Mouse (Mus musculus) G1E (cell line): ENCODE results near the gene Phf7. TPM values are rescaled to one million over a fixed set of nuclear protein-coding genes. Genes with fewer than 3 reads are reported as not detected.
A peak's percentile ranks its signal among the peaks of the same experiment; 100 is the strongest.

Source experiments
- ATAC-seq: 2 replicates; pipeline ENCODE4 v1.8.0; 2016; ENCODE audit warnings: mild to moderate bottlenecking; ENCODE audit not compliant: insufficient number of reproducible peaks, poor library complexity, low FRiP score, severe bottlenecking; ENCODE audit errors: extremely low read depth
- DNase-seq: peaks from one replicate; pipeline ENCODE4 v3.0.0; 2012; ENCODE audit warnings: low spot score
- H3K27me3 ChIP-seq: 2 replicates; pipeline ENCODE4 v1.6.1; 2012; ENCODE audit warnings: mild to moderate bottlenecking, low read length, inconsistent platforms; ENCODE audit not compliant: insufficient read depth
- H3K36me3 ChIP-seq: replicated peaks from 2 replicates; pipeline ENCODE3; 2012; ENCODE audit warnings: mild to moderate bottlenecking, inconsistent platforms
- H3K4me1 ChIP-seq: 2 replicates; pipeline ENCODE4 v1.6.1; 2012; ENCODE audit warnings: low read depth, low read length, inconsistent platforms, mixed read lengths; ENCODE audit not compliant: insufficient read depth
- H3K4me3 ChIP-seq: 2 replicates; pipeline ENCODE4 v1.5.1; 2012; ENCODE audit warnings: low read depth, mild to moderate bottlenecking, inconsistent platforms, low read length, moderate library complexity, mixed read lengths
- H3K9me3 ChIP-seq: replicated peaks from 2 replicates; pipeline ENCODE4 v1.6.1; 2012; ENCODE audit warnings: inconsistent platforms
- CTCF ChIP-seq: IDR thresholded peaks from 2 replicates; pipeline ENCODE4 v1.5.1; 2012; ENCODE audit warnings: low read depth, low read length, inconsistent platforms, mixed read lengths
- GATA1 ChIP-seq: IDR thresholded peaks from 2 replicates; pipeline ENCODE4 v1.6.1; 2012; ENCODE audit warnings: borderline replicate concordance, low read length, inconsistent platforms, mixed read lengths
- GATA2 ChIP-seq: IDR thresholded peaks from 2 replicates; pipeline ENCODE4 v1.6.1; 2012; ENCODE audit warnings: low read depth, low read length, inconsistent platforms, borderline replicate concordance
- POLR2AphosphoS5 ChIP-seq: IDR thresholded peaks from 2 replicates; pipeline ENCODE4 v1.6.1; 2012; ENCODE audit warnings: low read depth, low read length, inconsistent platforms; ENCODE audit not compliant: insufficient replicate concordance
- TAL1 ChIP-seq: conservative IDR thresholded peaks from 2 replicates; pipeline ENCODE4 v1.6.1; 2012; ENCODE audit warnings: low read depth, low read length, inconsistent platforms, mixed read lengths
- polyA plus RNA-seq: library from polyadenylated mRNA; stranded (reverse); fragments of >175 nt; gene quantifications from 2 replicates; pipeline ENCODE4 v1.2.3, GENCODE M21; 2012
- total RNA-seq, 2 experiments: library from RNA; stranded (forward) in 1 of 2; stranded (reverse) in 1 of 2; fragments of 200-1000 nt in 1 of 2; fragments of >200 nt in 1 of 2; fragmentation: Nextera tagmentation in 1 of 2; gene quantifications; 2 replicates each; pipeline ENCODE4 v1.2.3; 2014 to 2017

Gene Phf7
- total and polyA plus RNA-seq, 3 experiments, result 1.9 to 11.7 (median 5.8) TPM

DNA sequence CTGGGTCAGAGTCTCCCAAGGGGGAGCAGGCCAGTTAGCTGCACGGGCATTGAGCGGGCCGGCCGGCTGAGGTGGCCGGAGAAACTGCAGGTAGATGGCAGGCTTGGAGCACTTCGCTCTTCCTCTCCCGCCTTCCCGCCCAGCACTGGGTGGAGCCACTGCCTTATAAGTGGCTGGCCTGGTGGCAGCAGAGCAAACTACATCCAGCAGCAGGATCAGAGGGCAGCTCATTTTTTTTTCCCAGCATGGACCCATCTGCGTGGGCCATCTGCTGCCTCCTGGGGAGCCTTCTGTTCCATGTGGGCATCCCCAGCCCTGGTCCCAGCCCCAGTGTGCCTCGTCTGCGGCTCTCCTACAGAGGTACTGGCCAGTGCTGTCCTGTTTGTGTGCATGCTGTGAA, 33.5 kb downstream of the Phf7 start, which contains the start of gene Sema3g:
Gene Sema3g, plus strand, starts transcription at position 195 of the 400 bp plus-strand sequence.
- TF ChIP-seq CTCF (no peak), TAL1 (no peak), POLR2AphosphoS5 (no peak), GATA1 (no peak), GATA2 (no peak)
- no peak for ATAC-seq

DNA sequence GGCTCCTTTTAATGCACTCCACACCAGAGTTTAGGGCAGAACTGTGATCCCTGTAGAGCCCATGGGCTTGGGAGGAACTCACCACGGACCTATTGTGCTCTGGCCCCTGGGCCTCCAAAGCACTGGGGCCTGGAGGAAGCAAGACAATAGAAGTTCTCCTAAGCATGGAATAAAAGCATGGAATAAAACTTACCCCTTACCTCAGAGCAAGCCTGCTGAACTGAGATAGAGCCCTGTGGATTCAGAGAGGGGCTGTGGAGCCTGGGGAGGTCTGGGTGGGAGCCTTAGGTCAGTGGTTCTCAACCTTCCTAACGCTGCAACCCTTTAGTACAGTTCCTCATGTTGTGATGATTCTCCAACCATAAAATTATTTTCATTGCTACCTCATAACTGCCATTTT, 34.3 kb downstream of the Phf7 start, which contains the start of gene Nisch:
Gene Nisch, minus strand, starts transcription at position 101 of the 400 bp plus-strand sequence.
- no peak for ATAC-seq

More for the DNA sequence above, 33.5 kb downstream of the Phf7 start, which contains the start of gene Sema3g:
- DNase-seq, result no peak
- H3K9me3 ChIP-seq, result no peaks in the 10 kb centered on the region
- H3K4me3 ChIP-seq, result no peak within 1 kb of the TSS
- H3K4me1 ChIP-seq, result peaks cover 4% of the 10 kb centered on the region
- H3K27me3 ChIP-seq, result peaks cover 75% of the 10 kb centered on the region
- no peaks in the 10 kb centered on the region for H3K36me3 ChIP-seq

DNA sequence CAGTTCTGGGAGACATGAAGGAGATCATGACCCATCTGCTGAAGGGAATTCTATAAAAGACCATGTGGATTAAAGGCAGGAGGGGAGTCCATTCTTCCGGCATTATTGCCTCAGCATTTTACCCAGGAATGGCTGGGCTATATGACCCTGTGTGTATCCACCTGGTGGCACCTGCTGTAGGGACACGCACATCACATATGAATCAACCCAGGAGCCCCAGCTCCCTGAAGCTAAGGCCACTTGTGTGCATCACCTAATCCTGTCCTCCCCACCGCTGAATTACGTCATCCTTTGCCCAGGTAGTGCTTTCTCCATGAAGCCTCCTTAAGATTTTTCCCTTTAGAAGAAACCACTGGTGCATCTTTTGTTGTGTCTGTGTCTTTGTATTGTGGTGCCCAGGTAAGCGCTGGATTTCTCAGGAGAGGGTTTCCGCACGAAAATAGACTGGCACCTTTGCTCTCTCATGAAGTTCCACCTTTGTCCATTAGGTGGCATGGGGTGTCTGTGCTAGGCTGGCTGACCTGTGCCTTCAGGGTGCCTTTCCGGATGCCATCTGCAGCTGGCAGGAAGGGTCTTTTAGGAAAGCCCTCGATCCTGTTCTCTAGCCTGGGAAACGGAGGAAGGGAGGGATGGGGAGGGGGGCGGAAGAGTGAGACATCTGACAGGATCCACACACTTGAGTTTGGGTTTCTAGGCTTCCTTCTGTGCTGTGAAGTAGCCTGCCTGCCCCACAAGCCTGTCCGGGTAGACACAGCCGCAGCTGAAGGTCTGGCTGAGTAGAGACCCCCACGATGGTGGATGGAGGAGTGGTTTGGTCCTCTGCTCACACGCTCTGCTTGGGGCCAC, 35.7 kb downstream of the Phf7 start:
- Histone ChIP-seq H3K36me3 (no peaks in the 10 kb centered on the region), H3K27me3 (peaks cover 74% of the 10 kb centered on the region), H3K9me3 (no peaks in the 10 kb centered on the region), H3K4me3 (no peak overlapping the region), H3K4me1 (peaks cover 8% of the 10 kb centered on the region)
- ATAC-seq (no peak), DNase-seq (peak; percentile 64)
- TF ChIP-seq CTCF (peak; percentile 49; the same call in 1 of the 2 replicates), GATA2 (no peak), TAL1 (no peak), GATA1 (no peak), POLR2AphosphoS5 (no peak)

More for the DNA sequence above, 34.3 kb downstream of the Phf7 start, which contains the start of gene Nisch:
- Histone ChIP-seq H3K36me3 (no peaks in the 10 kb centered on the region), H3K4me1 (peaks cover 4% of the 10 kb centered on the region), H3K9me3 (no peaks in the 10 kb centered on the region), H3K27me3 (peaks cover 76% of the 10 kb centered on the region), H3K4me3 (no peak within 1 kb of the TSS)
- DNase-seq, result no peak
- TF ChIP-seq POLR2AphosphoS5, result no peak

DNA sequence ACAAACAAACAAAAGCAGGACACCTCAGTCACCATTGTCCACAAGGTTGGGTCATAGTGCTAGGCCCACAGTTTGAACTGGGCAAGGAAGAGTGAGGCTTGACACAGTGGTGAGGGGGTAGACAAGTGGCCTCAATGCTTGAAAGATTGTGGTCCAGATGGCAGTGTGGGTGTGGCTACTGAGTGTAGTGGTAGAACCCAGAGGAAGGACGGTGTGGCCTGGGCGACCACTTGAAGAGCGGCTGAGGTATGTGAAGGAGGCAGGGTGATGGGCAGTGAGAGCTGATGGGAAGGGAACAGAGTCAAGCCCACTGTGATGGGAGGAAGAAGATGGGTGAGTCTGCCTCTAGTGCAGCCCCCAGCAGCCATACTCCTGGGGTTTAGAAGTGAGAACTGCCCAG, 36.4 kb downstream of the Phf7 start:
- no peak for DNase-seq
- no peak for ATAC-seq
- Histone ChIP-seq H3K36me3 (no peaks in the 10 kb centered on the region), H3K4me1 (peaks cover 8% of the 10 kb centered on the region), H3K4me3 (no peak overlapping the region), H3K27me3 (peaks cover 81% of the 10 kb centered on the region), H3K9me3 (no peaks in the 10 kb centered on the region)
- no peak for TF ChIP-seq CTCF
- TF ChIP-seq GATA2, result no peak
- TF ChIP-seq GATA1, result no peak
- no peak for TF ChIP-seq TAL1
- no peak for TF ChIP-seq POLR2AphosphoS5

DNA sequence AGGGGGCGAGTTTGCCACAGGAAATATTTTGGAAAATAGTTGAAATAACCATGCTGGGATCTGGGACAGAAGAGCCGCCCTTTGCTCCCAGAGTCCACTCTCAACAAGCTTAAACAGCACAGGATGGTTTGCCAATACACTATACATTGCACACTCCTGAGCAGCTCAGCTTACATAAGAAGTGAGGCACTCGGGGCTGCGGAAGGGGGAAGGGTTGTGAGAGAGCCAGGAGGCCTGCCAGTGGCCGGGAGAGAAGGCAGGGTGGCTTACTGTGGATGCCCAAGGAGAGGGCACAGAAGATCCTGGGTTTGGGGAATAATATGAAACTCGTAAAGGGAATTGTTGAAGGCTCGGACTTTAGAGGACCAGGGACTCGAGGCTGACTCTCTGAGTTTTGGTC, 37.2 kb downstream of the Phf7 start:
- no peak for TF ChIP-seq GATA1
- TF ChIP-seq TAL1, result no peak
- TF ChIP-seq GATA2, result no peak
- no peak for TF ChIP-seq POLR2AphosphoS5
- TF ChIP-seq CTCF, result no peak
- Histone ChIP-seq H3K36me3 (no peaks in the 10 kb centered on the region), H3K27me3 (peaks cover 75% of the 10 kb centered on the region), H3K4me3 (no peak overlapping the region), H3K4me1 (peaks cover 12% of the 10 kb centered on the region), H3K9me3 (no peaks in the 10 kb centered on the region)
- DNase-seq, result no peak
- no peak for ATAC-seq

DNA sequence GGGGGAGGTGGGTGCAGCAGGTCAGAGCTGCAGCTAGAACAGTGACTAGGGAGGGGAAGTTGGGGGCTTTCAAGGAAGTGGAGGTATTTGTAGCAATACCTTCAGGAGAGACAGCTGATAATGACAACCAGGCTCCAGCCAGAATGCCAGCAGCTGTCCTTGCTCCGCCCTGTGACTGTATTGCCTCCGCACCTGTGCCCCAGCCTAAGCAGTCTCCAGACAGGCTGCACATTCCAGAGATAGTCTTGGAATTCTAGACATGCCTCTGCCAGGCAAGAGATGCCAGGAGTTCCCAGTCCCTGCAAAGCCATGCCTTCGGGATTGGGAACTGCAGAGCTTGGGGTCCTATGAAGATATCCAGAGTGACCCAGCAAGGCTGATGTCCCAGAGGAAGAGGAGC, 38.6 kb downstream of the Phf7 start:
- TF ChIP-seq GATA1 (no peak), CTCF (no peak), GATA2 (no peak), POLR2AphosphoS5 (no peak), TAL1 (no peak)
- Histone ChIP-seq H3K27me3 (peaks cover 74% of the 10 kb centered on the region), H3K4me3 (no peak overlapping the region), H3K4me1 (peaks cover 13% of the 10 kb centered on the region), H3K36me3 (no peaks in the 10 kb centered on the region), H3K9me3 (no peaks in the 10 kb centered on the region)
- no peak for ATAC-seq
- DNase-seq, result no peak

DNA sequence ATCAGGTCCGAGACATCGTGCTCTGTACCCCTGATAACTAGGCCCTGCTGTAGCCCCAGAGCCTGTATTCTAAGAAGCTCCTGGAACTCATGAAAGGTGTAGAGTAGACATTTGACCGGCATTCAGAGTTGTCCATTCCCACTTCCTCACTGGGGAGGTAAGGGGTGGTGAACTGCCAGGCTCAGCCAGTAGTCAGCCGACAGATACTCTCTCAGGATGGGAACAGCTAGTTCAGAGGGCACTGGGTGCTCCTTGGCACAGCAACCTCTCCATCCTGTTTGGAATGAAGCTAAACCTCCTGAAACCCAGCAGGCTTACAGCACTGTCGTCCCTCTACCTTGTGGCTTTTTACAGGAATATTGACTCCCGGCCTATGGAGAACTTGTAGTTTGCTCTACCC, 39.3 kb downstream of the Phf7 start:
- no peak for DNase-seq
- no peak for TF ChIP-seq GATA2
- no peak for TF ChIP-seq TAL1
- TF ChIP-seq GATA1, result no peak
- no peak for TF ChIP-seq POLR2AphosphoS5
- no peak for TF ChIP-seq CTCF
- H3K4me1 ChIP-seq, result peaks cover 20% of the 10 kb centered on the region

More for the DNA sequence above, 39.3 kb downstream of the Phf7 start:
- Histone ChIP-seq H3K27me3 (peaks cover 70% of the 10 kb centered on the region), H3K9me3 (no peaks in the 10 kb centered on the region), H3K36me3 (no peaks in the 10 kb centered on the region), H3K4me3 (no peak overlapping the region)
- ATAC-seq, result no peak
